Mouse (Mus musculus) small intestine, adult 2 months (tissue): ENCODE data around the gene Crygb. TPM values are rescaled to one million over a fixed set of nuclear protein-coding genes. Genes with fewer than 3 reads are reported as not detected.

Experiments
- H3K27ac ChIP-seq: fragments of 200-500 bp; 2 replicates; pipeline ENCODE4 v1.5.1; 2012; ENCODE audit warnings: low read depth, low read length, control low read depth, inconsistent platforms; ENCODE audit not compliant: insufficient read depth
- H3K27me3 ChIP-seq: fragments of 200-500 bp; 2 replicates; pipeline ENCODE4 v1.6.1; 2012; ENCODE audit warnings: mild to moderate bottlenecking, moderate library complexity, low read length, inconsistent platforms; ENCODE audit not compliant: control insufficient read depth, insufficient read depth
- H3K36me3 ChIP-seq: fragments of 200-500 bp; 2 replicates; pipeline ENCODE4 v1.6.1; 2012; ENCODE audit warnings: mild to moderate bottlenecking, low read length, control low read depth, inconsistent platforms; ENCODE audit not compliant: control insufficient read depth, insufficient read depth
- H3K4me1 ChIP-seq: fragments of 200-500 bp; 2 replicates; pipeline ENCODE4 v1.6.1; 2012; ENCODE audit warnings: low read length, inconsistent platforms, mixed read lengths; ENCODE audit not compliant: control insufficient read depth, insufficient read depth, insufficient read length
- H3K4me3 ChIP-seq: fragments of 200-500 bp; 2 replicates; pipeline ENCODE4 v1.5.1; 2012; ENCODE audit warnings: low read depth, mild to moderate bottlenecking, control low read depth, inconsistent platforms, low read length, moderate library complexity
- CTCF ChIP-seq: fragments of 200-500 bp; IDR thresholded peaks from 2 replicates; pipeline ENCODE4 v1.5.1; 2012; ENCODE audit warnings: low read depth, mild to moderate bottlenecking, control low read depth, inconsistent platforms, low read length, moderate library complexity, mixed read lengths; ENCODE audit not compliant: insufficient replicate concordance, insufficient read length; ENCODE audit errors: extremely low read depth
- POLR2A ChIP-seq: fragments of 200-500 bp; IDR thresholded peaks from 2 replicates; pipeline ENCODE4 v1.6.1; 2012; ENCODE audit warnings: low read depth, mild to moderate bottlenecking, control low read depth, inconsistent platforms, low read length, moderate library complexity
- polyA plus RNA-seq: library from polyadenylated mRNA; depleted of rRNA; stranded (reverse); fragments of >200 nt; gene quantifications from 2 replicates; pipeline ENCODE4 v1.2.3, GENCODE M21; 2012; rRNA removed

The Crygb gene
- polyA plus RNA-seq, 1 experiment = not detected

DNA sequence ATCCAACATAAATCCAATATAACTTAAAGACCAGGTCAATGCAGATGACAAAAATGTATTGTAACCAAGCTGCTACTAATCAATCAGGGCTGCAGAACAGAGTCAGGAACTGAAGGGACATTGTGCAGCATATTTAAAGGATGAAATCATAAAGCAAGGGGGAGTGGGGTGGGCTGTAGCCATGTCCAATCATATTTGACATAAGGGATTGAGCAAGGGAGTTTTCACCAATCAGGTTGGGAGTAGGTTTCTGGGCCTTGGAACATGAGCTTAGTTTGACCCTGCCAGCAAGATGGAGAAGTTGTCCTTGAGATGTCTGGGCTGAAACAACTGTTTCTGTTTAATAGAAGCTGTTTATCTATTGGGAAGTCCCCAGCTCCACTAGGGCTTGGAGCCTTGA lies 49.4 kb downstream of the Crygb start, which contains the start of gene Akr1cl:
Gene Akr1cl, minus strand, starts transcription at position 119 of the 400 bp plus-strand sequence.
- Histone ChIP-seq H3K4me1 (no peaks in the 10 kb centered on the region), H3K4me3 (no peak within 1 kb of the TSS), H3K27ac (no peak within 1 kb of the TSS), H3K27me3 (no peaks in the 10 kb centered on the region), H3K36me3 (no peaks in the 10 kb centered on the region)
- TF ChIP-seq POLR2A = no peak
- TF ChIP-seq CTCF = no peak

Other genes starting within 250 kb of the Crygb start
- gene Plekhm3, start 125.5 kb downstream of the Crygb start, polyA plus RNA-seq = 2.3 and 4.0 TPM in 2 replicates
- 0.08 and 0.13 TPM in 2 replicates for gene Akr1cl, start 49.5 kb downstream of the Crygb start, polyA plus RNA-seq
- gene Cryge, start 31.1 kb downstream of the Crygb start, polyA plus RNA-seq = not detected in 2 replicates
- gene Crygd, start 18.8 kb downstream of the Crygb start, polyA plus RNA-seq = not detected in 2 replicates
- gene Crygc, start 8.6 kb downstream of the Crygb start, polyA plus RNA-seq = not detected in 2 replicates
- not detected in 2 replicates for gene Cryga, start 21.1 kb upstream of the Crygb start, polyA plus RNA-seq
- not detected in 2 replicates for gene Gm28845, start 37.3 kb upstream of the Crygb start, polyA plus RNA-seq
- gene D630023F18Rik, start 40.9 kb upstream of the Crygb start, polyA plus RNA-seq = 0.04 TPM in 1 of 2 replicates, not detected in the other
- gene Idh1, start 104.2 kb upstream of the Crygb start, polyA plus RNA-seq = 27.7 and 35.1 TPM in 2 replicates
- 1.4 and 1.8 TPM in 2 replicates for gene Pikfyve, start 104.4 kb upstream of the Crygb start, polyA plus RNA-seq
- not detected in 2 replicates for gene Pth2r, start 199.8 kb upstream of the Crygb start, polyA plus RNA-seq